Mouse (Mus musculus) urinary bladder, postnatal 25 days (tissue): Measurements from ENCODE around the gene Pik3cb.

Experiments
- DNase-seq: peaks from one replicate; pipeline ENCODE4 v3.0.0; 2022; ENCODE audit warnings: low spot score

Pik3cb gene

DNA sequence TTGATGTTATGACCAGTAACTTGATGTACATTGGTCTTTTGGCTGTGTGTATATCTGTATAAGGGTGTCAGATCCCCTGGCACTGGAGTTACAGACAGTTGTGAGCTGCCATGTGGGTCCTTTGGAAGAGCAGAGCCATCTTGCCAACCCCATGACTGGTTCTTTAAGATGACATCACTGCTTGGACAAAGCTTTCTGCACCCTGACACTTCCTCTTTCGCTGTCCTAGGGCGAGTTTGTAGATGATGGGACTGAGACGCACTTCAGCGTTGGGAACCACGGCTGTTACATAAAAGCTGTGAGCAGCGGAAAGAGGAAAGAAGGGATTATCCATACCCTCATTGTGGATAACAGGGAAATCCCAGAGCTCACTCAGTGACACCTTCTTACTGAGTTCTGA is 139.1 kb downstream of the Pik3cb start:
- no peak for DNase-seq

DNA sequence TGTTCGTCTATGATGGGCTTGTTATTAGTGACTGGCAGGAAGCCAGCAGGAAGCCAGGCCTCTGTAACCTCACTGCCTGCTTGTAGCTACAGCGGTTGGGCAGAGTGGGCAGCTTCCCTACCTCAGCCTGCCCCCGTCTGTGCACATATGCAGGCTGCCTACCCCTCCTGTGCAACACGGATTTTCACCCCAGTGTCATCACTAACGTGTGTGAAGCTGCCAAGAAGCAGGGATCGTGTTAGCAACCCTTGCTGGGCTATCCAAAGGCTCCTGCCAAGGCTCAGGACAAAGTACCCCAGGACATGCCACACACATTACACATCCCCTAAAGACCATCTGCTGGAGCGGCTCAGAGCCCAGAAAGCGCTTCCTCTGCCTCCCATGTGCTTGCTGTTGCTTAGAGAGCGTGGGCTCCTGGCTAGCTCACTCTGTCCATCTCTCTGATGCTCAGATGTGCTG is 140.5 kb downstream of the Pik3cb start:
- DNase-seq = no peak

DNA sequence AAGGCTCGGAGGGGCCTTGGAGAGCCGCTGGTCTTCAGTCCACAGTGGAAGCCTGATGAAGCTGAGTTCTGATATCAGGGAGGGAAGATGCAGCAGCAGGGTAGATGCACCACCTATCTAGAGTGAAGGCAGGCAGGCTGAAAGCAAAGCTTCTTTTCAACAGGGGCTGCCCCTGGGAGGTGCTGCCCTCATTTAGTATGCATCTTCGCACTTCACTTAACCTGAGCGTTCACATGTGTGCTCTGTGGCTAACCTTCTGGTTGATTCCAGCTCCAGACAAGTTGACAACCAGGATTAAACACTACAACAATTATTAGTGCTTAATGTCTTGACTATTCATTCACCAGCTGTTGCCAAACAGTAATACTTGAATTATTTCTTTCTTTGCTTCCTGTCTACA is 146.3 kb downstream of the Pik3cb start:
- no peak for DNase-seq

DNA sequence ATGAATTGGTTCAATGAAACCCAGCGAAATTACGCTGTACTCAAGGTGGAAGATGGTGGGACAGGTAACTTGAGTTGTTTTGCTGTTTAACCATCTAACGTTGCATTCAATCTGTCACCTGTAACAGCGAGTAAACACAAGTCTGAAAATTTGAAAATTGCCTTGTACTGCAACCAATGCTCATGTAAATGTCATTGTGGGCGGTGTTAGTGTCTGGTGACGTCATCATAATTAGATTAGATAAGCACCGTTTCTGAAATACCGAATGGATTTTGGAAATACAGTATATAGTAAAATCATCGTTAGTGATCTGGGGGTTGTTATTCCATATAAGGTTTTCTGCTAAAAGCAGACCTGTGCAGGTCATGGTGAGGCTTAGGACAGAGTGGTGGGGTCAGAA is 153.3 kb downstream of the Pik3cb start:
- DNase-seq = no peak
